Mouse (Mus musculus) heart, embryonic 11.5 days (tissue): ENCODE measurements at regions not wholly inside any gene's neighbourhood (a gene's known extent, or its start where the extent isn't known, plus 50 kb on each side); places are given as distances from the start of the nearest gene placed in this dataset.

ENCODE experiments used
- ATAC-seq: fragments of 200-750 bp; cut with Nextera tagmentation; replicated peaks from 2 replicates; pipeline ENCODE4 v1.8.0; 2017; ENCODE audit warnings: moderate library complexity; ENCODE audit not compliant: insufficient number of reproducible peaks, low FRiP score, low TSS enrichment
- H3K27ac ChIP-seq: fragments of 300-500 bp; sonication (generic); 2 replicates; pipeline ENCODE4 v1.5.1; 2014; ENCODE audit warnings: mild to moderate bottlenecking, low read depth, low read length
- H3K27me3 ChIP-seq: fragments of 300-500 bp; sonication (generic); 2 replicates; pipeline ENCODE4 v1.6.1; 2014; ENCODE audit warnings: mild to moderate bottlenecking, low read length, mixed read lengths; ENCODE audit not compliant: control insufficient read depth, insufficient read depth
- H3K36me3 ChIP-seq: fragments of 300-500 bp; sonication (generic); 2 replicates; pipeline ENCODE4 v1.6.1; 2014; ENCODE audit warnings: mild to moderate bottlenecking, low read length, moderate library complexity, mixed read lengths; ENCODE audit not compliant: control insufficient read depth, insufficient read depth
- H3K4me1 ChIP-seq: fragments of 300-500 bp; sonication (generic); 2 replicates; pipeline ENCODE4 v1.6.1; 2014; ENCODE audit warnings: low read length; ENCODE audit not compliant: control insufficient read depth, insufficient read depth
- H3K4me2 ChIP-seq: fragments of 300-500 bp; sonication (generic); 2 replicates; pipeline ENCODE4 v1.6.1; 2014; ENCODE audit warnings: mild to moderate bottlenecking, moderate library complexity
- H3K4me3 ChIP-seq: fragments of 300-500 bp; sonication (generic); 2 replicates; pipeline ENCODE4 v1.5.1; 2014; ENCODE audit warnings: low read depth, low read length
- H3K9ac ChIP-seq: fragments of 300-500 bp; sonication (generic); 2 replicates; pipeline ENCODE4 v1.6.1; 2014; ENCODE audit warnings: mild to moderate bottlenecking, low read depth, low read length, moderate library complexity
- H3K9me3 ChIP-seq: fragments of 300-500 bp; sonication (generic); replicated peaks from 2 replicates; pipeline ENCODE4 v1.6.1; 2016; ENCODE audit warnings: low read length; ENCODE audit not compliant: control insufficient read depth
- WGBS: fragments of 180-500 bp; shearing (Covaris S2); extraction: QIAGEN DNeasy Blood & Tissue Kit; methylation state at CpG from one replicate; pipeline ENCODE4 v1.1.7; 2014; ENCODE audit not compliant: insufficient replicate concordance; 5-methylcytosine and 5-hydroxymethylcytosine counted together

DNA sequence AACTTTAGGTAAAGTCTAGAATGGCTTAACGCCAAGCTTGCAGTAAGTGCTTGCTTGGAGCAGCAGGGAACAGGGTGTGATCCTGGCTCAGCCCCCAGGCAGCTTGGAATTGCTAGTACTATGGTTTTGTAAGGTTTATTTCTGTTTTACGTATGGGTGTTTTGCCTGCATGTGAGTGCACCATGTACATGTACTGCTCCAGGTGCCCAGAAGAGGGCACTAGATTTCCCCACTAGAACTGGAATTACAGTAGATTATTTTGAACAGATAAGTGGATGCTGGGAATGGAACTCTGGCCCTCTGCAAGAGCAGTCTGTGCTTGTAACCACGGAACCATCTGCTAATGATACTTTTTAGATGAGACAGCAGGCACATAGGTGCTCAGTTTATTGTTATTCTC lies 237.6 kb downstream of the Skap2 start:
- Histone ChIP-seq H3K27me3 (no peaks in the 10 kb centered on the region), H3K27ac (no peak overlapping the region), H3K36me3 (no peaks in the 10 kb centered on the region), H3K9me3 (no peaks in the 10 kb centered on the region), H3K4me3 (no peak overlapping the region), H3K9ac (no peak overlapping the region), H3K4me2 (no peak overlapping the region), H3K4me1 (no peaks in the 10 kb centered on the region)
- 79% methylated on average over 3 of the region's 3 CpGs for WGBS
- ATAC-seq = no peak

DNA sequence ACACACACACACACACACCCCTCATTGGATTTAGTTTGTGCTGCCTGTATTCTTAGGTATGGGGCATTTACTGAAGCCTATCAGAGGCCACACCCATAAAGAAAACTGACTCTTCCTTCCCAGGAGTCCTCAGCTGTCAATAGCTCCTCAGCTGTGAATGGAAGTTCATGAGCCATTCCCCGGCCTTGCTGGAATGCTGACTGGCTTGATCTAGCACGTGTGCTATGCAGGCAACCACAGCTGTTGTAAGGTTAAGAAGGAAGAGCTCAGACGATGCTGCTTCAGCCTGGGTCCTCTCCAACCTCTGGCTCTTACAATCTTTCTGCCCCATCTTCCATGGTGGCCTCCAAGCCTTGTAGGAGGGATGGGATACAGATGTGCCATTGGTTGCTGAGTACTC lies 226.7 kb downstream of the Skap2 start:
- Histone ChIP-seq H3K4me1 (no peaks in the 10 kb centered on the region), H3K36me3 (no peaks in the 10 kb centered on the region), H3K27ac (no peak overlapping the region), H3K4me3 (no peak overlapping the region), H3K9me3 (no peaks in the 10 kb centered on the region), H3K4me2 (no peak overlapping the region), H3K27me3 (no peaks in the 10 kb centered on the region), H3K9ac (no peak overlapping the region)
- 26% methylated on average over 3 of the region's 3 CpGs for WGBS
- ATAC-seq = no peak

GRCm38 (mm10) chr6:51786836-51787235 lies 225.5 kb downstream of the Skap2 start:
- Histone ChIP-seq H3K27me3 (no peaks in the 10 kb centered on the region; the same call in 1 of the 2 replicates), H3K4me3 (no peak overlapping the region), H3K27ac (no peak overlapping the region), H3K4me1 (no peaks in the 10 kb centered on the region), H3K9me3 (no peaks in the 10 kb centered on the region), H3K9ac (no peak overlapping the region), H3K36me3 (no peaks in the 10 kb centered on the region), H3K4me2 (no peak overlapping the region)
- WGBS = 75% methylated on average over 3 of the region's 3 CpGs
- no peak for ATAC-seq

DNA sequence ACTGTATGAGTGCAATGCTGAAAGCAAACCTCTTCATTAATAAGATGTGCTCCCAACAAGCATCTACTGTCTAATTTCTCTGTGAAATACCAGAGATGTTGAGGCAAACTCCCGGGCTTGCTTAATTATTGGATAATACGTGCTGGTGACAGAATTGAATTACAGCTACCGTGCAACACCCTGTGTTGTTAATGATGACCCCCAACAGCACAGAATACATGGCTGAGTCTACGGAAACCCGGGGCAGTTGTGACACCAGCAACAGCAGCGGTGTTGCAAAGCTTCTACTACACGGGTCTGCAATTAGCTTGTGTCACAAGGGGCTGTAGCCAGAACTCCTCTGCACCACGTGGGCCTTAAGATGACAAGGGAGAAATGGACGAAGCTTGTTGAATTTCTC lies 224.2 kb downstream of the Skap2 start:
- Histone ChIP-seq H3K9me3 (no peaks in the 10 kb centered on the region), H3K9ac (no peak overlapping the region), H3K4me1 (no peaks in the 10 kb centered on the region), H3K27ac (no peak overlapping the region), H3K4me2 (no peak overlapping the region), H3K27me3 (peaks cover 3% of the 10 kb centered on the region; the same call in 1 of the 2 replicates), H3K36me3 (no peaks in the 10 kb centered on the region), H3K4me3 (no peak overlapping the region)
- WGBS = 83% methylated on average over 9 of the region's 9 CpGs
- no peak for ATAC-seq

DNA sequence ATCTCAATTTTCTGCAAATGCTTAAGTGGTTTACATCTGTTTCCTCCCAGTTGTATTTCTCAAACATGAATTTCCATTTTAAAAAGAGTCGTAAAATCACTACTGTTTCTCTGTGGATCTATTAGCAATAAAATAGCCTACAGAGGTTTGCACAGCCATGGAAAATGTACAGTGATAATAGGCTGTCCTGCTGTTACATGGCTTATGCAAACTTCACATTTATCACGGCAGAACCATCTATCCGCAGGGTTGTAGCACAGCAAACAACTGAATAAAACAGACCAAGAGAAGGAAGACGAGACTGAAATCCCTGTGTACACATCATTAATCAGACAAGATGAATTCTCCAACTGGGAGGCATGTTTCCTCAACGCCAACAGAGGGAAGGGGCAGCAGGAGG lies 222.1 kb downstream of the Skap2 start:
- no peaks in the 10 kb centered on the region for H3K4me1 ChIP-seq
- no peak overlapping the region for H3K9ac ChIP-seq
- no peak overlapping the region for H3K27ac ChIP-seq
- no peak for ATAC-seq
- H3K27me3 ChIP-seq = peaks cover 3% of the 10 kb centered on the region; the same call in 1 of the 2 replicates
- 71% methylated on average over 5 of the region's 5 CpGs for WGBS
- H3K4me2 ChIP-seq = no peak overlapping the region
- no peak overlapping the region for H3K4me3 ChIP-seq
- no peaks in the 10 kb centered on the region for H3K9me3 ChIP-seq
- no peaks in the 10 kb centered on the region for H3K36me3 ChIP-seq

- ATAC-seq = no peak
- H3K36me3 ChIP-seq = no peaks in the 10 kb centered on the region
- no peak overlapping the region for H3K9ac ChIP-seq
- no peaks in the 10 kb centered on the region for H3K4me1 ChIP-seq
- peaks cover 3% of the 10 kb centered on the region; the same call in 1 of the 2 replicates for H3K27me3 ChIP-seq
- no peak overlapping the region for H3K27ac ChIP-seq
- H3K9me3 ChIP-seq = no peaks in the 10 kb centered on the region
- WGBS = 77% methylated on average over 7 of the region's 7 CpGs
- no peak overlapping the region for H3K4me3 ChIP-seq
- H3K4me2 ChIP-seq = no peak overlapping the region
These were observed 221.7 kb downstream of the Skap2 start for GRCm38 (mm10) chr6:51790693-51791092.

GRCm38 (mm10) chr6:51795300-51795699 lies 217.0 kb downstream of the Skap2 start:
- no peak for ATAC-seq
- H3K4me2 ChIP-seq = no peak overlapping the region
- no peaks in the 10 kb centered on the region for H3K9me3 ChIP-seq
- H3K27ac ChIP-seq = no peak overlapping the region
- H3K4me3 ChIP-seq = no peak overlapping the region
- no peak overlapping the region for H3K9ac ChIP-seq
- no peaks in the 10 kb centered on the region for H3K4me1 ChIP-seq
- H3K27me3 ChIP-seq = peaks cover 3% of the 10 kb centered on the region; the same call in 1 of the 2 replicates
- no peaks in the 10 kb centered on the region for H3K36me3 ChIP-seq
- 51% methylated on average over 4 of the region's 4 CpGs for WGBS

- Histone ChIP-seq H3K4me2 (no peak overlapping the region), H3K4me3 (no peak overlapping the region), H3K27ac (no peak overlapping the region), H3K9ac (no peak overlapping the region), H3K4me1 (no peaks in the 10 kb centered on the region), H3K27me3 (no peaks in the 10 kb centered on the region), H3K36me3 (no peaks in the 10 kb centered on the region), H3K9me3 (no peaks in the 10 kb centered on the region)
- 86% methylated on average over 12 of the region's 12 CpGs for WGBS
- no peak for ATAC-seq
These were observed 213.6 kb downstream of the Skap2 start for GRCm38 (mm10) chr6:51798577-51799240.

DNA sequence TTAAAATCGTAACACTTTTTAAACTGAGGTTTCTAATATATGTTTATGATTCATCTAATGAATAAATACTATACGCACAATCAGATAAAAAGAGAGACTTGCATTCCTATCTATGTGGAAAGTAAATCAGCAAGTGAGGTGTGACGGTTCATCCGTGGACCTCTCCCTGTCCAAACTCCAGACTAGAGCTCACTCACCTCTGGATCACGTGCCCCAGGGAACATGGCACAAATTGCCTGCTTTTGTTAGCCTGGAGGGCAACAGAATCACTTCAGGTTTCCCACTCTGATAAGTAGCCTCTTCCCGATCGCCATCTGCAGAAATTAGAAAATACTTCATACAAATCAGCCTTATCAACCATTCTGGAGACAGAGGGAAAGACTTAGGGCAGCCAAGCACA lies 206.7 kb downstream of the Skap2 start:
- no peak overlapping the region for H3K9ac ChIP-seq
- no peak for ATAC-seq
- no peaks in the 10 kb centered on the region for H3K27me3 ChIP-seq
- 85% methylated on average over 7 of the region's 7 CpGs for WGBS
- H3K4me1 ChIP-seq = no peaks in the 10 kb centered on the region
- no peak overlapping the region for H3K4me2 ChIP-seq
- no peaks in the 10 kb centered on the region for H3K36me3 ChIP-seq
- H3K9me3 ChIP-seq = no peaks in the 10 kb centered on the region
- no peak overlapping the region for H3K27ac ChIP-seq
- H3K4me3 ChIP-seq = no peak overlapping the region
